Mouse (Mus musculus): Measurements from ENCODE around the gene Rfx8.

Rfx8 gene

GRCm38 (mm10) chr1:39648584-39648983, 72.2 kb downstream of the Rfx8 start:
- DNase-seq (ENCODE audit: low read depth, low spot score): no peak

GRCm38 (mm10) chr1:39645905-39646759, 74.7 kb downstream of the Rfx8 start:
- no peak for DNase-seq (ENCODE audit: low read depth, low spot score)

- DNase-seq (ENCODE audit: low read depth, low spot score): no peak
Measured at GRCm38 (mm10) chr1:39644333-39644732, 76.5 kb downstream of the Rfx8 start.

GRCm38 (mm10) chr1:39641667-39642066, 79.1 kb downstream of the Rfx8 start:
- DNase-seq (ENCODE audit: low read depth, low spot score): no peak

GRCm38 (mm10) chr1:39637139-39637538, 83.7 kb downstream of the Rfx8 start:
- DNase-seq (ENCODE audit: low read depth, low spot score): no peak

GRCm38 (mm10) chr1:39636660-39637059, 84.1 kb downstream of the Rfx8 start:
- no peak for DNase-seq (ENCODE audit: low read depth, low spot score)

GRCm38 (mm10) chr1:39636196-39636595, 84.6 kb downstream of the Rfx8 start:
- DNase-seq (ENCODE audit: low read depth, low spot score): no peak

- DNase-seq (ENCODE audit: low read depth, low spot score): no peak
Measured at GRCm38 (mm10) chr1:39628606-39629005, 92.2 kb downstream of the Rfx8 start.

GRCm38 (mm10) chr1:39625491-39625890, 95.3 kb downstream of the Rfx8 start:
- no peak for DNase-seq (ENCODE audit: low read depth, low spot score)

GRCm38 (mm10) chr1:39623729-39624128, 97.1 kb downstream of the Rfx8 start:
- DNase-seq (ENCODE audit: low read depth, low spot score): no peak

GRCm38 (mm10) chr1:39623106-39623505, 97.7 kb downstream of the Rfx8 start:
- no peak for DNase-seq (ENCODE audit: low read depth, low spot score)

- DNase-seq (ENCODE audit: low read depth, low spot score): no peak
Measured at GRCm38 (mm10) chr1:39618524-39618923, 102.3 kb downstream of the Rfx8 start.

- DNase-seq (ENCODE audit: low read depth, low spot score): no peak
Measured at GRCm38 (mm10) chr1:39615526-39615925, 105.3 kb downstream of the Rfx8 start.
